ENCODE assay signal across 17 mouse cellular contexts in genomic region chr3:103637641-103638040, GRCm38 (mm10). TPM values are rescaled to one million over a fixed set of nuclear protein-coding genes. Genes with fewer than 3 reads are reported as not detected.
"Had no signal": no experiment of that assay in that cellular context is flagged by ENCODE, and none has a peak within 500 bp of the region (broad histone marks: within the 10 kb centered on the region; RNA-seq: fewer than 3 reads in every experiment).

No protein-coding gene starts in this region.

- H3K36me3 ChIP-seq: midbrain, embryonic 10.5 days; midbrain, embryonic 12.5 days; neural tube, embryonic 13.5 days; neural tube, embryonic 15.5 days; stomach, embryonic 15.5 days had no signal

- H3K9ac ChIP-seq: lung, embryonic 14.5 days; midbrain, embryonic 12.5 days; neural tube, embryonic 13.5 days; neural tube, embryonic 15.5 days; stomach, embryonic 15.5 days had no signal

- H3K9me3 ChIP-seq: midbrain, embryonic 10.5 days; midbrain, embryonic 12.5 days; neural tube, embryonic 13.5 days; neural tube, embryonic 15.5 days; stomach, embryonic 15.5 days had no signal

- H3K4me2 ChIP-seq: lung, embryonic 14.5 days; midbrain, embryonic 12.5 days; neural tube, embryonic 13.5 days; neural tube, embryonic 15.5 days; stomach, embryonic 15.5 days had no signal

- H3K4me3 ChIP-seq: midbrain, embryonic 10.5 days; midbrain, embryonic 12.5 days; myocyte; neural tube, embryonic 13.5 days; neural tube, embryonic 15.5 days; stomach, embryonic 15.5 days had no signal

- DNase-seq: lung, adult 18-20 months; lung, embryonic 14.5 days; lung, postnatal 10 days; lung, postnatal 4 days; midbrain, embryonic 14.5 days; right cerebral cortex, postnatal 14 days; thymus, postnatal 25 days had no signal

- H3K27me3 ChIP-seq: midbrain, embryonic 12.5 days; neural tube, embryonic 13.5 days; neural tube, embryonic 15.5 days; stomach, embryonic 15.5 days had no signal

- H3K4me1 ChIP-seq: stomach, embryonic 15.5 days had no signal

- ATAC-seq: midbrain, embryonic 16.5 days had no signal

- H3K27ac ChIP-seq: midbrain, embryonic 10.5 days; midbrain, embryonic 12.5 days; neural tube, embryonic 13.5 days; neural tube, embryonic 15.5 days; stomach, embryonic 15.5 days; stomach, postnatal 0 days had no signal

RNA-seq across cellular contexts. Expression of gene Atg4a-ps, which starts 8.2 kb away (rescaled TPM):
- polyA plus RNA-seq: midbrain, embryonic 14.5 days; spleen, adult 2 months; testis, adult 2 months had no signal
